Mouse (Mus musculus) limb, embryonic 12.5 days (tissue): ENCODE measurements at regions not wholly inside any gene's neighbourhood (a gene's known extent, or its start where the extent isn't known, plus 50 kb on each side); places are given as distances from the start of the nearest gene placed in this dataset.
"Not testable (repeated sequence)": the region's sequence is repeated elsewhere in the genome, so short reads cannot be mapped to it uniquely, and the experiment has no call there.

Source experiments
- ATAC-seq: fragments of 200-750 bp; cut with Nextera tagmentation; 2 replicates; pipeline ENCODE4 v1.8.0; 2017; ENCODE audit warnings: low read depth, moderate TSS enrichment; ENCODE audit not compliant: insufficient number of reproducible peaks, insufficient read depth, low FRiP score, low TSS enrichment
- H3K27ac ChIP-seq: fragments of 300-500 bp; sonication (generic); 2 replicates; pipeline ENCODE4 v1.5.1; 2016; ENCODE audit warnings: mild to moderate bottlenecking, moderate library complexity
- H3K27me3 ChIP-seq: fragments of 300-500 bp; sonication (generic); 2 replicates; pipeline ENCODE4 v1.6.1; 2016; ENCODE audit warnings: mild to moderate bottlenecking, moderate library complexity
- H3K36me3 ChIP-seq: fragments of 300-500 bp; sonication (generic); 2 replicates; pipeline ENCODE4 v1.6.1; 2016; ENCODE audit warnings: mild to moderate bottlenecking, moderate library complexity
- H3K4me1 ChIP-seq: fragments of 300-500 bp; sonication (generic); replicated peaks from 2 replicates; pipeline ENCODE4 v1.6.1; 2016
- H3K4me2 ChIP-seq: fragments of 300-500 bp; sonication (generic); 2 replicates; pipeline ENCODE4 v1.6.1; 2016; ENCODE audit warnings: mild to moderate bottlenecking, moderate library complexity
- H3K4me3 ChIP-seq: fragments of 300-500 bp; sonication (generic); replicated peaks from 2 replicates; pipeline ENCODE4 v1.5.1; 2016; ENCODE audit warnings: mild to moderate bottlenecking
- H3K9ac ChIP-seq: fragments of 300-500 bp; sonication (generic); replicated peaks from 2 replicates; pipeline ENCODE4 v1.6.1; 2016; ENCODE audit warnings: mild to moderate bottlenecking, moderate library complexity
- H3K9me3 ChIP-seq: fragments of 300-500 bp; sonication (generic); 2 replicates; pipeline ENCODE4 v1.6.1; 2016; ENCODE audit warnings: mild to moderate bottlenecking, moderate library complexity
- WGBS: fragments of 180-500 bp; shearing (Covaris S2); methylation state at CpG from one replicate; pipeline ENCODE4 v1.1.7; 2016; 5-methylcytosine and 5-hydroxymethylcytosine counted together

DNA sequence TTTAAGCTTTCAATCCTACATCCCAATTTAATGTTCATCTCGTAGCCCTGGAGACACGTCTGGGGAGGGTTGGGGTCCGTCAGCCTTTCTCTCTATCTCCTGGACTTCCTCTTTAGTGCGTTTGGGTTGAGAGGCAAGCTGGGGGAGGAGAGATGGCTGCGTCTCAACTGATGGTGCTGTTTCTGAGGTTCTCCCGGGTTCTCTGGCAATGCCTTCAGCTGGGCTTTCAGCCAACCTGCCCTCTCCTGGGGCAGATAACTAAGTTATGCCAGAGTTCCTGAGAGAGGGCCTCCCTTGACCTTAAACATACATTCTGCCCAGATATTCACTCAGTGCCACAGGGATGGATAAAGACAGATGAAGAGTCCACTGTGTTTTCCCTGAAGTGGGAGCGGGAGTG is 183.3 kb upstream of the Prok2 start:
- H3K4me2 ChIP-seq: no peak overlapping the region
- no peak overlapping the region for H3K9ac ChIP-seq
- H3K9me3 ChIP-seq: no peaks in the 10 kb centered on the region
- ATAC-seq: no peak
- peaks cover 78% of the 10 kb centered on the region for H3K27me3 ChIP-seq
- WGBS: 71% methylated on average over 7 of the region's 7 CpGs
- peaks cover 19% of the 10 kb centered on the region; the same call in 1 of the 2 replicates for H3K4me1 ChIP-seq
- no peak overlapping the region for H3K27ac ChIP-seq
- H3K36me3 ChIP-seq: no peaks in the 10 kb centered on the region
- H3K4me3 ChIP-seq: no peak overlapping the region

DNA sequence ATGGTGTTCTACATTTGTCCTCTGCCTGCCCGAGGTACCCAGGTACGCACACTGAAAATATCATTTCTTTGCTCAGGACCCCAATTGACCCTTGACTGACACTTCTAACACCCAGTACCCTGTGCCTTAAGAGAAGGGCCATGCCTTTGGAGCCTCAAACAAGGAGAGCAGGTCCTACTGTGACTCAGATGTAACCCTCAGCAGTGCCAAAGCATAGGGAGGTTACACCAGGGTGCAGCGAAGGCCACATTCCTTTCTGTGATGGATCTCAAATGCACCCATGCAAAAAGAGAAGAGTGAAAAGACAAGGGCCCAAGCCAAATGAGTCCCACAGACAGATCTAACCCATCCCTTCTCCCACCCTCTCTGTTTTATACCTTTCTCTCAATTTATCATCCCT is 181.9 kb upstream of the Prok2 start:
- Histone ChIP-seq H3K4me1 (peaks cover 24% of the 10 kb centered on the region), H3K27ac (no peak overlapping the region), H3K4me2 (no peak overlapping the region), H3K27me3 (peaks cover 74% of the 10 kb centered on the region), H3K36me3 (no peaks in the 10 kb centered on the region), H3K4me3 (no peak overlapping the region), H3K9ac (no peak overlapping the region), H3K9me3 (no peaks in the 10 kb centered on the region)
- 89% methylated on average over 3 of the region's 3 CpGs for WGBS
- ATAC-seq: no peak

DNA sequence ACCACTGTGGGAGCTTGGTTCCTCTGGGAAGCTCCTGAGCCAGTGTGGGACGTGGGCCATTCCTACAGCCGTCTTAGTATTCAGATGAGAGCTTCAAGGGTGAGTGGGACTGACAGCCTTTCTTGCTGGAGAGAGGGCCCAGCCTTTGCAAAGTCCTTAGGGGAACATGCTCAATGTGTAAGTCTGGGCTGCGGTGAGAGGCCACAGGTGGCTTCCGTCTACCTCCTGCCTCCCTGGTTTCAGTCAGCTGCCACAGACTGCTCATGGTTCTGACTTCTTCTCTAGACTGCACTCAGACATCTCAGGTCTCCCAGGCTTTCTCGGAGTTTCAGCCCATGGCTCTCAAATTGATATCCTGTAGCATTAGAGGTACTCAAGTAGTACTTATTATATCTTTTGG is 179.0 kb upstream of the Prok2 start:
- 82% methylated on average over 5 of the region's 5 CpGs for WGBS
- ATAC-seq: no peak
- no peak overlapping the region for H3K4me3 ChIP-seq
- H3K9me3 ChIP-seq: no peaks in the 10 kb centered on the region
- no peak overlapping the region for H3K4me2 ChIP-seq
- no peaks in the 10 kb centered on the region for H3K36me3 ChIP-seq
- peaks cover 80% of the 10 kb centered on the region for H3K27me3 ChIP-seq
- no peak overlapping the region for H3K27ac ChIP-seq
- H3K9ac ChIP-seq: no peak overlapping the region
- H3K4me1 ChIP-seq: peaks cover 21% of the 10 kb centered on the region

DNA sequence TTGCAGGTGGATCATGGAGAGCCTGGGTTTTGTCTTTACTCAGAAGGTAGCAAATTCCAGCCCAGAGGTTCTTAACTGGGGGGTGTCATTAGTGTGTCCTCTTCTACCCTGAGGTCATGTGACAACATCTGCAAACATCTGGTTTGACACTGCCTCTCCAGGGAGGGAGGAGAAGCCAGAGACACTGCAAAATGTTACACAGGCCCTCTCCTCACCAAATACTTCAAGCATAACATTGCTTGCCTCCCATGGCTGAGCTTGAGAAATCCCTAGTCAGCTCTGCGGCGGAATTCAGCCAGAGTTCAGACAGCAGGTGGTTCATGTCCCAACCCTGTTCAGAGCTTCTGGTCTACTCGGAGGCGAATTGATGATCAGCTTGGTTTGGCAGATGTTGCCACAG is 178.4 kb upstream of the Prok2 start:
- 73% methylated on average over 4 of the region's 4 CpGs for WGBS
- H3K27ac ChIP-seq: no peak overlapping the region
- no peak overlapping the region for H3K9ac ChIP-seq
- no peak for ATAC-seq
- H3K4me2 ChIP-seq: no peak overlapping the region
- no peak overlapping the region for H3K4me3 ChIP-seq
- H3K4me1 ChIP-seq: peaks cover 15% of the 10 kb centered on the region
- peaks cover 80% of the 10 kb centered on the region for H3K27me3 ChIP-seq
- H3K36me3 ChIP-seq: no peaks in the 10 kb centered on the region
- H3K9me3 ChIP-seq: no peaks in the 10 kb centered on the region

DNA sequence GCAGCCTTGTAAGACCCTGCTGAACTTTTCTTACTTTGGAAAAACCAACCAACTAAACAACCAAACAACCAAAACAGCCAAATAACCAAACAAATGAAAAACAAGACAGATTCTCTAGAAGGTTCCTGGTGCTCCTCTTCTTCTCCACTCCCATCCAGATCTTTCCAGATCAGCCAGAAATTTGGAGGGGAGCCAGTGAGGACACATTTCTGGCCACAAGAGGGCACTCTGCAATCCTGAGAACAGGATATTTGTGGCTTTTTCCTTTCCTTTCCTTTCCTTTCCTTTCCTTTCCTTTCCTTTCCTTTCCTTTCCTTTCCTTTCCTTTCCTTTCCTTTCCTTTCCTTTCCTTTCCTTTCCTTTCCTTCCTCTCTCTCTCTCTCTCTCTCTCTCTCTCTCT is 177.9 kb upstream of the Prok2 start:
- not testable (repeated sequence) for H3K27ac ChIP-seq

DNA sequence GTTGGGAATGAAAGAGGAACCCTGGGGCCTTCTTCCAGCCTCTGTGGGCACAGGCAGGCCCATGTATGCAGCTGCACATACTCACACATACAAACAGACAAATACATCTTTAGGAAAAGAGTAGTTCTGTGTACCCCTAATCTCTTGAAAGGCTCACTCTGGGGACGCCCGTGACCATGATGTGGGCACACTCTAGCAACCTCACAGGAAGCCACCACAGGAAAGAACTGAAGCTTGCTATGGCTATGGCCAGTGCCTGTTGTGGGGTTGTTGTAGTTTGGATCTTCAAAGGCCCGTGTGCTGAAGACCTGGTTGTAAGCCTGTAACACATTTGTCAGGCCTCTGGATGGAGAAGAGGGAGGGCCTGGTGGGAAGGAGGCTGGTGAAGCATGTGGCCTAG is 175.4 kb upstream of the Prok2 start:
- H3K9ac ChIP-seq: no peak overlapping the region
- H3K4me1 ChIP-seq: peaks cover 12% of the 10 kb centered on the region; the same call in 1 of the 2 replicates
- no peaks in the 10 kb centered on the region for H3K36me3 ChIP-seq
- H3K9me3 ChIP-seq: no peaks in the 10 kb centered on the region
- H3K27me3 ChIP-seq: peaks cover 83% of the 10 kb centered on the region
- H3K27ac ChIP-seq: no peak overlapping the region
- H3K4me3 ChIP-seq: no peak overlapping the region
- ATAC-seq: no peak
- no peak overlapping the region for H3K4me2 ChIP-seq
- WGBS: 80% methylated on average over 3 of the region's 3 CpGs

More for the DNA sequence above, 177.9 kb upstream of the Prok2 start:
- peaks cover 12% of the 10 kb centered on the region; the same call in 1 of the 2 replicates for H3K4me1 ChIP-seq
- not testable (repeated sequence) for H3K4me2 ChIP-seq, H3K4me3 ChIP-seq, H3K9me3 ChIP-seq, H3K36me3 ChIP-seq, ATAC-seq, H3K9ac ChIP-seq
- H3K27me3 ChIP-seq: peaks cover 80% of the 10 kb centered on the region

DNA sequence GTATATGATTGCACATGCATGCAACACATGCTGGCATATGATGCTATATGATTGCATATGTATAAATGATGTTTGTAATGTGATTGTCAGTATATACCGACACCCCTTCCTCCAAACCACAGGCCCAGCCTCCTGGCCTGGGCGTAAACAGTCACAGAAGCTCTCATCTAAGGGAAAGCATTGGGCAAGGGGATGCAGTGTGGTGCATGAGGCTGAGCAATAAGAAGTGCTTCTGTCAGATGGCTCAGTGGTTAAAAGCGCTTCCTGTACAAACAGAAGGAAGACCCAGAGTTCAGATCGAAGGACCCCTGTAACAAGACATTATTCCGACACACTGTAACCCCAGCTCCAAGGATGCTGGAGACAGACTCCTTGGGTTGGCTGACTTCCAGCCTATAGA is 175.0 kb upstream of the Prok2 start:
- ATAC-seq: no peak
- Histone ChIP-seq H3K27ac (no peak overlapping the region), H3K27me3 (peaks cover 85% of the 10 kb centered on the region), H3K4me1 (peaks cover 12% of the 10 kb centered on the region; the same call in 1 of the 2 replicates), H3K4me3 (no peak overlapping the region), H3K4me2 (no peak overlapping the region), H3K9me3 (no peaks in the 10 kb centered on the region), H3K36me3 (no peaks in the 10 kb centered on the region), H3K9ac (no peak overlapping the region)
- WGBS: 90% methylated on average over 5 of the region's 5 CpGs

DNA sequence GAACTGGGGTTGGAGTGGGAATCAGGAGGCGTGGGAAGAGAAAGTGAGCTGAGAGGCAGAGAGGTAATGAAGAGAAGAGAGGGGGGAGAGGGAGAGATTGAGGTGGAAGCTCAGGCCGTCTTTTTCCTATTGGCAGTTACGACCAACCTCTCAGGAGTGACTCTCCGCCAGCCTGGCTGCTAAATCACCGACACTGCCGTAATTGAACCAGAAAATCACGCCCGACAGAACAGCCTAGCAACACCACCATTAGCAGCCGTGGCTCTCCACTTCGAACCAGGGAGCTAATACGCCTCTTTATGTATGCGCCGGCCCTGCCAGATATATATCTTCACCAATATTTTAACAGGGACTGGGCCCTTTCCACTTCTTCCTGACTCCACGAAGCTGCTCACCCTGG is 173.5 kb upstream of the Prok2 start:
- peaks cover 7% of the 10 kb centered on the region; the same call in 1 of the 2 replicates for H3K4me1 ChIP-seq
- H3K27me3 ChIP-seq: peaks cover 88% of the 10 kb centered on the region
- no peaks in the 10 kb centered on the region for H3K9me3 ChIP-seq
- no peak overlapping the region for H3K9ac ChIP-seq
- H3K4me2 ChIP-seq: no peak overlapping the region
- H3K27ac ChIP-seq: no peak overlapping the region
- ATAC-seq: no peak
- no peak overlapping the region for H3K4me3 ChIP-seq
- WGBS: 32% methylated on average over 14 of the region's 14 CpGs
- no peaks in the 10 kb centered on the region for H3K36me3 ChIP-seq

DNA sequence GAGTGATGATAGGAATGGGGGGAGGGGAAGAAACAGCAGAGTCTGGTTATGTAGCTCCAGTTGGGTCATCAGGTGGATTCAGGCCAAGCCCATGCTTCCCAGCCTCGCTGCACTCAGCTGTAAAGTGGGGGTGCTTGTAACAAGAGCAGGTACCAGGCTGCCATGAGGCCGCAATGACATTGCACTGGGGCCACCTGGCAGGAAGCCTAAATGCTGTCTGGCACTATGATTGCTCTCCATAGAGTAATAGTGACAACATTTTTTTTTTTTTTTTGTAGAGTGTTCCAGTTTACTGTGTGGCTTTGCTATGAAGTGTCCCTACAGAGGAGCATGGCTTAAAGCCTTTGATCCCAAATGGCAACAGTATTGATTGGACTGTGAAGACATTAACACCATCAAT is 171.9 kb upstream of the Prok2 start:
- no peaks in the 10 kb centered on the region for H3K36me3 ChIP-seq
- no peaks in the 10 kb centered on the region for H3K9me3 ChIP-seq
- H3K4me2 ChIP-seq: no peak overlapping the region
- H3K9ac ChIP-seq: no peak overlapping the region
- H3K27ac ChIP-seq: no peak overlapping the region
- WGBS: 73% methylated on average over 2 of the region's 2 CpGs
- H3K27me3 ChIP-seq: peaks cover 90% of the 10 kb centered on the region
- no peak for ATAC-seq
- peaks cover 7% of the 10 kb centered on the region; the same call in 1 of the 2 replicates for H3K4me1 ChIP-seq
- no peak overlapping the region for H3K4me3 ChIP-seq

DNA sequence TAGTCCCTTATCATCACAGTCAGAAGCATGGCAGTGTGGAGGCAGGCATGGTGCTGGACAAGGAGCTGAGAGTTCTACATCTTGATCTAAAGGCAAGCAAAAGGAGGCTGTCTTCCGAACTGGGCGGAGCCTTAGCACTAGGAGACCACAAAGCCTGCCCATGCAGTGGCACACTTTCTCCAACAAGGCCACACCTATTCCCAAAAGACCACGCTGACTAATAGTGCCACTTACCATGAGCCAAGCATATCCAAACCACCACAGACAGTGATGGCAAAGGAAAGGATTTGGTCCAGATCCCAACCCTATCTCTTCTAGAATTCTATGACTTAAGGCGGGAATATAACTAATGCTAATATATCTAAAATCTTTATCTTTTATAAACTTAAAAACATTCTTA is 169.4 kb upstream of the Prok2 start:
- no peak for ATAC-seq
- peaks cover 7% of the 10 kb centered on the region; the same call in 1 of the 2 replicates for H3K4me1 ChIP-seq
- no peak overlapping the region for H3K27ac ChIP-seq
- no peaks in the 10 kb centered on the region for H3K36me3 ChIP-seq
- H3K4me2 ChIP-seq: no peak overlapping the region
- H3K27me3 ChIP-seq: peaks cover 85% of the 10 kb centered on the region
- no peak overlapping the region for H3K4me3 ChIP-seq
- peaks cover 8% of the 10 kb centered on the region; the same call in 1 of the 2 replicates for H3K9me3 ChIP-seq
- 93% methylated on average over 4 of the region's 4 CpGs for WGBS
- H3K9ac ChIP-seq: no peak overlapping the region

DNA sequence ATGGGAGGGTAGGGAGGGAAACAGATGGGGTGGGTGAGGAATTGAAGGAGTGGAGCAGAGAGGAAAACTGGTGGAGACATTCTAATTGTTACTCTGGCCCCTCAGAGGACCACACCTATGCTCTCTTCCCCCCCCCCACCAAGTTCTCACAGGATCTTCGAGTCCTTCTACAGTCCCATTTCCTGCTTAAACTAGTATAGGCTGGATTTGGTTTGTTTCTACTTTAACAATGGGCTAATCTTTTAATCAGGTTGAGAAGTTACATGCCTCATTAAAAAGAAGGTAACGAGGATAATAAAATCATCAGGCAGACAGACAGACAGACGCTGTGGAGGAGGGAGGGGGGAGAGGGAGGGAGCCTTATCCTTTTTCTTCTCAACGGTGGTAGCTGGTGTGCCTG is 167.7 kb upstream of the Prok2 start:
- H3K4me3 ChIP-seq: no peak overlapping the region
- ATAC-seq: no peak
- H3K9ac ChIP-seq: no peak overlapping the region
- H3K4me2 ChIP-seq: no peak overlapping the region
- H3K4me1 ChIP-seq: peaks cover 10% of the 10 kb centered on the region
- no peaks in the 10 kb centered on the region for H3K36me3 ChIP-seq
- WGBS: 12% methylated on average over 4 of the region's 4 CpGs
- peaks cover 82% of the 10 kb centered on the region for H3K27me3 ChIP-seq
- peaks cover 8% of the 10 kb centered on the region; the same call in 1 of the 2 replicates for H3K9me3 ChIP-seq
- H3K27ac ChIP-seq: no peak overlapping the region

DNA sequence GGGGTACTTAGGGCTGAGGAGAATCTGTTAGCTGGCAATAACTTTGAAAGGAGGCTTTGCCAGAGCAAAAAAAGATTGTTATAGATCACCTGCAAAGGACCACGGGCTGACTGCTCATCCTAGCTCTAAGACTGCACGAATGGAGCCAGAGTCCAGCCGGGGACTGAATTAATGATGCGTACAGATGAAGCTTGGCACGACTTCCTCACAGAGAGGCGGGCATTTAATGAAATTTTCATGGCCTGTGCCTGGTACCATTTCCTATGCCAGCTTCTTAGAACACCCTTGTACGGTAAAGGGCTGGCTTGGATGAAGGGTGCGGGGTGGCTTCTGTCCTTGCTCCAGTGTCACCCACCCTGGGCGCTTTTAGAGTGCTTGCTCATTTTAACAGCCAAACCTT is 166.0 kb upstream of the Prok2 start:
- ATAC-seq: no peak
- peaks cover 26% of the 10 kb centered on the region for H3K4me1 ChIP-seq
- no peak overlapping the region for H3K4me3 ChIP-seq
- no peak overlapping the region for H3K4me2 ChIP-seq
- no peak overlapping the region for H3K27ac ChIP-seq
- peaks cover 71% of the 10 kb centered on the region for H3K27me3 ChIP-seq
- H3K36me3 ChIP-seq: no peaks in the 10 kb centered on the region
- H3K9ac ChIP-seq: no peak overlapping the region
- 88% methylated on average over 9 of the region's 9 CpGs for WGBS
- peaks cover 8% of the 10 kb centered on the region; the same call in 1 of the 2 replicates for H3K9me3 ChIP-seq
